Mouse (Mus musculus): ENCODE results near the gene Tmem230.

GRCm38 (mm10) chr2:132235291-132235690 lies 12.3 kb downstream of the Tmem230 start:
- no peak for TF ChIP-seq GATA1 (IDR thresholded peaks at IDR 0.05; ENCODE audit: low read length)
- TF ChIP-seq TAL1 (IDR thresholded peaks at IDR 0.05; ENCODE audit: low read length) = no peak
